Mouse (Mus musculus) spleen, adult 2 months (tissue): Measurements from ENCODE around the gene Coq8a.

Source experiments
- CTCF ChIP-seq: fragments of 200-500 bp; IDR thresholded peaks from 2 replicates; pipeline ENCODE4 v1.5.1; 2011; ENCODE audit warnings: mild to moderate bottlenecking, inconsistent platforms; ENCODE audit not compliant: insufficient read depth, insufficient read length, insufficient replicate concordance; ENCODE audit errors: extremely low read depth
- POLR2A ChIP-seq: fragments of 200-500 bp; IDR thresholded peaks from 2 replicates; pipeline ENCODE4 v1.6.1; 2011; ENCODE audit warnings: low read depth, low read length, inconsistent platforms

DNA sequence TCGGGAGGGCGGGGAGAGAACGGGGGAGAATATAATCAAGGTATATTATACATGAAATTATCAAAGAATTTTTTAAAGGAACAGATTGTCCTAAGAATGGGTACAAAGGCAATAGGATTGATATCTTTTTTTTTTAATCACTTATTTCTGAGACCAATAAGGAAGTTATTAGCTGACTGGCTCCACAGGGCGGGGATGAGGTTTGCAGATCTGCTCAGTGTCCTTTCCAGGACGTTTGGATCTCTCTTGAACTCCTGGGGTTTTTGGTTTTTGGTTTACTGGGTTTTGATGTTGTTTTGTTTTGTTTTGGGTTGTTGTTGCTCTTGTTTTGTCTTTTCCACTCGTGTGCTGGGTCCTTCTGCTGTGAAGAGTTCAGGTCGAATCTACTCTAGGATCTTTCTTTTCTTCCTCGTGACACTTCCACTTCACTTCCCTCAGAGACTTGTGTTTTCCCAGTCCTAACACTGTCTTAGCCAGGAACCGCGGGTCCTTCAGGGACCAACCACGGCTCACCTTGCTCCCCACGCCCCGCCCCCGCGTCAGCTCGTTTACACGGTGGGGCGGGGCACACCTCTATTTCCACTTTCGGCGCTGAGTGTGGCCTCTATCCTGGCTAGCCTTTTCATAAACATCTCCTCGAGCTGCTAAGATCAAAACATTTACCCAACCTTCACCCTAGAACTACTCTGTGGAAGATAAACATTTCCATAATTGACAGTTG lies 26.3 kb upstream of the Coq8a start:
- no peak for TF ChIP-seq POLR2A
- no peak for TF ChIP-seq CTCF
